Mouse (Mus musculus) kidney, adult 9 months (tissue): ENCODE measurements around the gene Syn3.

Experiments used
- DNase-seq: peaks from one replicate; pipeline ENCODE4 v3.0.0; 2022

The Syn3 gene

DNA sequence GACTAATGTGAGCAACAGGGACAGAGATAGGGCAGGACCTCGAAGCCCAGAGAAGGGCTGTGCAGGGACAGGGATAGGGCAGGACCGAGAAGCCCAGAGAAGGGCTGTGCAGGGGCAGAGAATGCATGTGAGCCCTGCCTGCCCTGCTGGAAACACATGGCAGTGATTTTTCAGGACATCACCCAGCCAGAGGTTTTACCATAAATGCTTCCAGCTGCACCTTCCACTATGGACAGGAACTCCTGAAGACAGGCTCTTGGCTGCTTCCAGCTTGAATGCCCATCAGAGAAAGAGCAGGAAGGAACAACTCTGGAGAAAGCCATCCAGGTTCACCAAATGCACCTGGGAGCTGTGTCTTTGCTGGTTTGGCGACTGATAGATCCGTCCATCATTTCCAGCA lies 131.3 kb downstream of the Syn3 start:
- no peak for DNase-seq

DNA sequence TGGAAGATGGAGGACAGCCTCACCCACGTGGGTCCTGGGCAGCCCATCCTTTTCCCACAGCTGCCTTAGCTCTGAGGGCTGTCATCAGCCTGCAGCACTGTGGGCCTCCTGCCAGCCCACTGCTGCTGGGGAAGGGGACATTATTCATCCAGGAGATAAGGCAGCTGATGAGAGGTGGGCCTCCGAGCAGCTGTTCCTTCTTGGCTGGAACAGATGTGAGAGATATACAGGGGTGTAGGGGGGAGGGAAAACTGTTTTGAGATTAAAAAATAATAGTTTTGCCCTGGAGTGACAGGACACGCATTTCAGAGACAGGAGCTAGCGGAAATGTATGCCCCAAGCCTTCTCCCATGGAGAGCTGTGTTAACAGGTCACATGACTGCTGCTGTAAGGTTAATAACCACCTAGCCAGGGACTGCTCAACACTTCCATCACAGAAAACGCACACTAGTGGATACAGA lies 133.0 kb downstream of the Syn3 start:
- DNase-seq = peak; percentile 55

DNA sequence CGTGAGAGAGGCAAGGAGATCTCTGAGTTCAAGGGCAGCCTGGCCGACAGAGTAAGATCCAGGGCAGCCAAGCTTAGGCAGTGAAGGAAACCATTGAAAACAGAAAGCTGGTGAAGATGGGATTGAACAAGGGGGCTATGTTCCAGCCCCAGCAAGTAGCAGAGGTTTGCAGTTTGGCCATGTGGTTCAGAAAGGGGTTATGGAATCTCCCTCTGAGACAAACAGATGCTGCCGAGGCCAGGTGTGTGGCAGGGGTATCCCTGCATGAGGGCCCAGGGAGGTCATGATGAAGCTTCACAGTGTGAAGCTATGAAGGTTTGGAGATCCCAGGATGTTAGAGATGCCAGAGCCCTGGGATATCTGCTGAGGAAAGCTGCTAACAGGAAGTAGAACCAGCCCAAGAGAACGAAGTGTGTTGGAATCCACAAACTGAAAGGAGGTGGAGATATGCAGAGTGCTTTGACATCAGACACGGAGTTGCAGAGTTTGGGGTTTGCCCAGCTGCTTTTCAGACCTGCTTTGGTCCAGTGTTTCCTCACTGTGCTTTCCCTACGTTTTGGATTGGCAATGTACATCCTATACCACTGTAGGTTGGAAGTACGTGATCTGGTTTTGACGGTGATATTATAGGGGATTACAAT lies 134.9 kb downstream of the Syn3 start:
- DNase-seq = no peak

DNA sequence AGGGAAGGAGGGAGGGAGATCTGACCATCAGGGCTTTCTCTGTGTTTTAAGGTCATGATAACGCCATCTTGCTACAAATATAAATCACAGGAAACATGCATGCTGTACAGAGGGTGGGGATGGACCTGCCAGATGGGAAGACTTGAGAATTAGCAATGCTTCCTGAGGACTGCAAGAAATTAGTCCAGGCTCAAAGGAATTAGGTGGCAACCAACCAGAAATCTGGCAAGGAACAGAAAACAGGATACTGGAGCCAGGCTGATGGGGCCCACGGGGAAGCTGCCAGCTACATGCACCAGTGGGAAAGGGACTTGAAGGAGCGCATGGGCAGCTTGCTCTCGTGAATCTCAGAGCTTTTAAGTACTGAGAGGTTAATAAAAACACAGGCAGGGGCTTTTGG lies 139.0 kb downstream of the Syn3 start:
- DNase-seq = no peak

DNA sequence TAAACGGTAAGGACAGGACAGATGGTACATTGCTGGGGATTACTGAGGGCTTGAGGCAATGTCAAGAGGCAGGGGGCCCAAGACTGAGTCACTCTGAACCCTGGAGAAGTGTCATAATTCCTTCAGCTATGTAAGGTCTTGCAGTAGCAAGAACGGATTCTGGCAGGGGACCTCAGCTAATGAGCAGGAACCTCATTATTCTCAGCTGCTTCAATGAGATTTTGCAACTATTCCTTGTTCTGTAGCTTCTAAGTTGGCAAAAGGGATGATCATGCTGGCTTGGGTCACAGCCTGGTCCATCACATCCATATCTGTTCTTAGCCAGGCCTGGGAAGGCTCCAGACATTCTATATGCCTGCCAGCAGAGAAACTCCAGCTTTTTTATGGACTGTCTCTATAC lies 139.5 kb downstream of the Syn3 start:
- DNase-seq = no peak

DNA sequence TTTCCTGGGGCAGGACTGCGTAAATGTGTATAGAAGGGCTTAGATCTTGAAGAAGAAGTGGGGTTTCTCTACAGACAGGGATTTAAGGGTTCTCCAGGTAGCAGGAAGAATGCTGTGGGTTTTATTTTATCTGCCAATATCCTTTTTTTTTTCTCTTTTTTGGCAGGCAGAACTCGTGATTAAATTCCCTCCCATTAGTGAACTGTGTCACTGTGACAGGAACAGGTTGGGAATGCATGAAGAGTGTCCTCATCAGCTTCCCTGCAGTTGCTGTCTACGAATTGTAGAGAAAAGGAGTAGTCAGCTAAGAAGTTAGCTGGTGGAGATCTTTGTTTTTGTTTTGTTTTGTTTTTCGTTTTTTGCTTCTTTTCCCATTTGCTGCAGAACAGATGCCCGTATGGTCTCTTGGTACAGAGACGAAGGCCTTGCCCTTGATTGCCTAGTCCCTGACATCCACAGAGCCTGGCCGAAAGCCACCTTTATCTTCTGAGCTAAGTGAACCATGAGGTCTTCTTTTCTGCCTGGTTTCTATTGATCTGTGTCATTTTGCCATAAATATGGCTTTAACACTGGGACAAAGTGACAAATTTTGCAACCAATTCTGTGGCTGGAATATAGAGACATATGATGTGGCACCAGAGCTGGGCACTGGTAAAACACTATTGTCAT lies 140.3 kb downstream of the Syn3 start:
- DNase-seq = no peak

DNA sequence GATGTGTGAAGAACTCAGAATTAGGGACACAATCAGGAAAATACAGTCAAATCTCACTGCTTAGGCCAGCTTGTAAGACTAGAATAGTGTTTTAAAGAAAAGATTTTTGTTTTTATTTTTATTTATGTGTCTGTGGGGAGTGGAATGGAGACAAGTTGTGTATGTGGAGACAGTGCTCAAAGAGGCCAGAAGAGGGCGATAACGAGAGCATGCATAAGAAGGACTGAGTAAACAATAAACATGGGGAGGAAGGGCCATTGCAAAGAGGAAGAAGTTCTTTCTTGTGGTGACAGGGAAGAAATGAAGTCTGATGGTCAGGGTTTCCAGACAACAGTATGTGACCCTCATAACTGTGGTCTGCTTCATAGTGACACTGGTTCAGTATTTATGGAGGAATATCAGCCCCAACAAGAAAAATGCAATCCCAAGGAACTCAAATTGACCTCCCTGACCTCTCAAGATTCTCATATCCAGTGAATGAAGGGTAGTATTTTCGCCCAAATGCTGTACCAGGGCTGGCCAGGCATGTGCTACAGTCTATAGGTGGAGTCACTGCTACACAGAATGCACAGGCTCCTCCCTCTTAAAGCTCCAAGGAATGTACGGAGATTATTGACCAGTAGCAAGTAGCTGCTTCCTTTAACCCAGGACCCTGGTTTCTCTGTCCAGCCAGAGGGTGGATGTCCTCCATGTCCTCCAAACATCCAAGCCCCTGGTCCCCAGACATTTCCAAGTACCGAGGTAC lies 141.7 kb downstream of the Syn3 start:
- DNase-seq = peak; percentile 77

DNA sequence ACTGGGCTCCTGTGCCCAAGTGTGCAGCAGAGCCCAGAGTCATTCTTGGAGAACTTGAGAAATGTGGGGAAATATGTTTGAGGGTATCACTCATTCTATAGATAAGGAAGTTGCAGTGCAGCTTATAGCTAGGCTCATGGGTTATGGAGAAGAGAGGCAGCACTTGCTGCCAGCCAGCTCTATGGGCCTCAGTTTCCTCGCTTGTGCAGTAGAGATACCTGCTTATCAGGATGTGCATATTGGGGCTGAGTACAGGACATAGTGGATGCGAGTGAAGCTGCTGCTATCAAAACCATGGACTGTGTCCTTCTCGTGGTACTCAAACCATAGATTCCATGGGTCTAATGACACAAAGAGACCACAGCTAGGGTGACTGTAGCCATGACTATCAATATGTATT lies 146.2 kb downstream of the Syn3 start:
- no peak for DNase-seq

DNA sequence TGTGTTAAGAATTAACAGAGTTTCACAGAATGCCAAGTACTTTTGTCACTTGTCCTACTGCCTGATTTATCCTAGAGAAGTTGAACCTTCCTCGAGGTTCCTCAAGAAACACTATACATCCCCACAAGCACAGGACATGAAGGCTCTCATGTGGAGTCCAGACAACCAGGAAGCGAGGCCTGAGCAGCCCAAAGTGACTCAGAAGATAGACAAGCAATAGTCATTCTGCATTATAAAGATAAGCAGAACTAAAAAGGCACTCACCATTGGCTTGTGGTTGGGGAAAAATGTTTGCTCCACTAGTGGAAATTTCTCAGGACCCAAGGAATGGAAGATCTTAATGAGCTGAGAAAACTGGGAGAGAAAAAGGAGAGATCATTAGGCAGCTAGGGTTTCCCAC lies 147.4 kb downstream of the Syn3 start:
- DNase-seq = peak; percentile 44

DNA sequence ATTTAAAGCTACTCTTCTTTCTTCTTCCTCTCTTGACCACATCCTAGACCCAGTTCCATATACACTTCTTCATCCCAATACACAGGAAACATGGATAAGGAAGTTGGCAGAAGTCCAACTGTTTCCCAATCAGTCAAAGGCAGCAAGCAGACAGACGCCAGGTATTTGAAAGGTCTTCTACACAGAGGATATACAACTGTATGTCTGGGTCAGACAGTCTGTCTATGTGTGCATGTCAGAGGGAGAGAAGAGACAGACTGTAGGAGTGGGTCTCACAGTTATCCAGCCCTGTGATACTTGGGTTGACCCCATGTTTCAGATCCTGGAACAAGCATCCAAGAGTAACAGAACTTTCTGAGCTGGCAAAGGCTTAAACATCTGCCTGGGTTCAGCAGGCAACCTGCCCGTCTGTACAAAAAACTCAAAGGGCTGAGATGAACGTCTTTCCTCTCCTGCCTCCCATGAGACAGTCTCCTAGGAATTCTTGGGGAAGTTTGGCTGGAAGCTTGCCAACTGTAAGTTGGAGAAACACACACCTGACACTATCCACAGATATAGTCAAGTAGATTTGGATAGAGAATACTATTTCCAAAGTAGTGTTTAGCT lies 152.4 kb downstream of the Syn3 start:
- DNase-seq = peak; percentile 35

DNA sequence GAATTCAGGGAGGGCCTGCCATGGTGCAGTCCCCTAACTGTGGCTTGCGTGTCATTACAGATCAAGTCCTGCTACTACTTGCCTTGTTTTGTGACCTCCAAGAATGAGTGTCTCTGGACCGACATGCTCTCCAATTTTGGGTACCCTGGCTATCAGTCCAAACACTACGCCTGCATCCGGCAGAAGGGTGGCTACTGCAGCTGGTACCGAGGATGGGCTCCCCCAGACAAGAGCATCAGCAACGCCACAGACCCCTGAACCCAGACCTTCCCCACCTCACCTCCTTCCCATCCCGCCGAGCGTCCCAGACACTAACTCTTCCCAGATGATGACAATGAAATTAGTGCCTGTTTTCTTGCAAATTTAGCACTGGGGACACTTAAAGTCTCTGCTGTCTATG lies 153.1 kb downstream of the Syn3 start:
- no peak for DNase-seq

DNA sequence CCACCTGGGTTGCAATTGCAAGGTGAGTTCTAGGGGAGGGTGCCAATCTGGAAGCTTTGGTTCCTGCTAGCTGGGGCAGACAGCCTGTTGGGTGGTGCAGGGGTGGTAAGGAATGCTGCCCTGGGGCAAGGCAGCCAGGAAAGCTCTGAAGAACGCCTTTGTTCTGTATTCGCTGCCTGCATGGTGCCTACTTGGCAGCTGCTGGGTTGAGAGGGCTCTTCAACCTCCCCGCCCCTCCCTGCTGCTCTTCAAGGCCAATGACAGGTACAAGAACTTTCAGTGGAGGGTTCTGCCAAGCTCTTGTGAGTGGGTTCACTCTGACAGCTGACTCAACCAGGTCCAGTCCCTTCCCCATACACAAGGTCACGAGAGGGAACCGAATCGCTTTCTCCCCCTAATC lies 154.0 kb downstream of the Syn3 start:
- peak; percentile 52 for DNase-seq

DNA sequence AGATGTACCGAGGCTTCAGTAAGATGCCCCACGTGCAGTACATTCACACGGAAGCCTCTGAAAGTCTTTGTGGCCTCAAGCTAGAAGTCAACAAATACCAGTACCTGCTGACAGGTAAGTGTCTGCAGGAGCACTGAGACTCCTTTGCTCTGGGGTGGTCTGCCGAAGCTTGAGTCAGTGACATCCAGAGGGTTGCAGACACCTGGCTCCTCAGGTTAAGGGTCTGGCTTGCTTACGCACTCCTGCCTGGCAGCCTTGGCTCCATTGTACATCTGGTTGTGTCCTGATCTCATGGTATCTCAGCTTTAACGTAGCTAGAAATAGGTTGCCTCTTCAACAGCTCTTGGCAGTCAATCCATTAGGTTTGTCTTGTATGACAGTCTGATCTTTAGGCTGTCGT lies 154.8 kb downstream of the Syn3 start:
- DNase-seq = no peak

DNA sequence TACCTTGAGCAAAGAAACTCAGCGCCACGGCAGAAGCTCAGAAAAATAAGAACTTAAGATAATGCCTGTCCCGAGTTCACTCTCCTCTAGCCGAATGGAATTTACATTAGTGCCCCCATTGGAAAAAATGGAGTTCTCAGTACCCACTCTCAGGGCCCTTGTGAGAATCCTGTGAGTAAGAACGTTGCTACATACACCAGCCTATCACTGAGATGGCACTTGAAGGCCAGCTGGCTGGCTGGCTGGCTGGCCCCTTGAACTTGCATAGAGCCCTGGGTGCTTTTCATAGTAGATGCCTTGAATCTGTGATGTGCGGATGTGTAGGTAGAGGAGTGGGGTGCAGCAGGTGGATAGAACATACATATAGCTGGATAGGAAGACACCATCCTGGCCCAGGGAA lies 155.3 kb downstream of the Syn3 start:
- DNase-seq = no peak

DNA sequence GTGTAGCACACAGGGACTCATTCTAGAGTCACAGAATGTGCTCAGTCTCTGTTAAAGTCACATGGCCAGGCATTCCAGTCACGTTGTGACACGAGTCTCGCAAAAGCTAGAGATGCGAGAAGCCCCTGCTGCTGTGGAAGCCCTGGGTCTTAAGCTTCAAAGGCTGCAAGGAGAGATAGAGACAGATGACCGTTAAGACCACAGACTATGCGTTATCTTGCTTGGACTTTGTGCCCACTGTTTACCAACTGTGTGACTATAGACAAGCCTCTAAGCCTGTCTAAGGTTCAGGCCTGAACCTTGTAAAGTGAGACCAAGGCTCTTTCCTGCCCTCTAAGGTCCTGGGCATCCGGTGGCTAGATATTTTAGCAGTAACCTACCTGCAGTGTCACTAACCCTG lies 156.0 kb downstream of the Syn3 start:
- peak; percentile 30 for DNase-seq

DNA sequence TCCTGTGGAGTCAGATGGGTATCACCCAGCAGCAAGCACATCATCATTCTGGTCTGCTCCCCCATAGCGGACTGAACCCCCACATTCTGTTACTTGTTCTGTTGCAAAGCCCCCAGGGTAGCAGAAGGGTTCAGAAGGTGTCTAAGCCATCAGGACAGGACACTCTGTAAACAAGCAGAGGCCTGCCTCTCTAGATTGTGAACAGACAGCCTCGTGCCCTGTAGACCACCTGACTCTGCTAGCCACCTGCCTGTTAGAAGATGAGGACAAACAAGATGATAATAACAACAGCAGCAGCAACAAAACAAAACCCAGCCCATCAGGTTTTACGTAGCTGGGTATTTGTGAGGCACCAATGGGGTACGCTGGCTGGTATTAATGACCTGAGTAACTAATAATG lies 156.5 kb downstream of the Syn3 start:
- DNase-seq = peak; percentile 33

DNA sequence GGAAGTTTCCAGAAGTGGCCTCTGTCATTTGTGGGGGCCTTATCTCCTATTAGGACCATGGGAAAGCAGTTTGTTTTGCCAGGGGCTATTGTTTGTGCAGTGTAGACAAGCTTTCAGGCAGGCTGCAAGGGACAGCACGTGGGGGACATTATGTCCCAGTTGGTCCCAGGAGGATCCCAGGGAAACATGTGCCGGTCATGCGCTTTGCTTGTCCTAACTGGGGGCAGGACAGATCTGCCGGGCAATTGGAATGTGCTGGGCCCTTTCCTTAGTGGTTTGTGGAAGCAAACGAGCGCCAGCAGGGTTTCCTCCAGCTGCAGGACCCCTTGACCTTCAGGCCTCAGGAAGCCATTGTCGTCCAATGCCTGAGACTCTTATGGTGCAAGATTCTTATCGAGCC lies 157.1 kb downstream of the Syn3 start:
- DNase-seq = peak; percentile 88

DNA sequence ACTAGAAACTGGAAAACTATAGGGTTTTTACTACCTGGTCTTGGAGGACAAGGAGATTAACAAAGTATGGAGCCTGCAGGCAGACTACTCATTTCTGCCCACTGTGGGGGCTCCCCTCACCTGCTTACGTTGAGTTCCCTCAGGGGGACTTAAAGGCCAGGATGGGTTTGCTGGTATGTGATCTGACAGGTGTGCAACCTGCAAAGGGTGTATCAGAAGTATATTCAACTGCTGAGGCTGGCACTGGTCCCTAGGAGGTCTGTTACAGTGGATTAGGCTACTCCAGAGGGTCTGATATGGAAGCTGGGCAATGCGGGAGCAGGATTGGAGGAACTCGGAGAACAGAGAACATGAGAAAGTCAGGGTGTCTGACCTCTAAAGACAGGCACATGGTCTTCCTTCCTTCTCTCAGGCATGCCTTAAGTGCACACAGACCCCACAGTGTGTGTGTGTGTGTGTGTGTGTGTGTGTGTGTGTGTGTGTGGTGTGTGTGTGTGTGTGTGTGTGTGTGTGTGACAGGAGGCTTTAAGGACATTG lies 157.6 kb downstream of the Syn3 start:
- peak; percentile 54 for DNase-seq

DNA sequence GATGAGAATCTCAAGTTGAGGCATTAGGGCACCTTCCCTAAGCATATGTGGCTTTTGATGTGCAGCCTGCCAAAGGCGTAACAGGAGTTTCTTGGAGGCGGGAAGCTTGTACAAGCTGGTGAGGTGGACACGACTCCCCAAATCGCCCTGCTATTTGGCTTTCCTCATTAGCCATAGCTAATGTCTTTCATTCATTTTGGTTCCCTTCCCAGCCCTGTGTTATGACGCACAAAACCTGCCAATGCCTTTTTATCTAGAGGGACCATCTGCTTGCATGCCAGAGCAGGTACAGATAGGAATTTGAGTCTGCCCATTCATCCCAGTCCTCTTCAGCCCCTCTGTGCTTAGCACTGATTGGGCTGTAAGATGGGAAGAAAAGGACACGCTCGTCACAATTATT lies 158.3 kb downstream of the Syn3 start:
- DNase-seq = no peak

DNA sequence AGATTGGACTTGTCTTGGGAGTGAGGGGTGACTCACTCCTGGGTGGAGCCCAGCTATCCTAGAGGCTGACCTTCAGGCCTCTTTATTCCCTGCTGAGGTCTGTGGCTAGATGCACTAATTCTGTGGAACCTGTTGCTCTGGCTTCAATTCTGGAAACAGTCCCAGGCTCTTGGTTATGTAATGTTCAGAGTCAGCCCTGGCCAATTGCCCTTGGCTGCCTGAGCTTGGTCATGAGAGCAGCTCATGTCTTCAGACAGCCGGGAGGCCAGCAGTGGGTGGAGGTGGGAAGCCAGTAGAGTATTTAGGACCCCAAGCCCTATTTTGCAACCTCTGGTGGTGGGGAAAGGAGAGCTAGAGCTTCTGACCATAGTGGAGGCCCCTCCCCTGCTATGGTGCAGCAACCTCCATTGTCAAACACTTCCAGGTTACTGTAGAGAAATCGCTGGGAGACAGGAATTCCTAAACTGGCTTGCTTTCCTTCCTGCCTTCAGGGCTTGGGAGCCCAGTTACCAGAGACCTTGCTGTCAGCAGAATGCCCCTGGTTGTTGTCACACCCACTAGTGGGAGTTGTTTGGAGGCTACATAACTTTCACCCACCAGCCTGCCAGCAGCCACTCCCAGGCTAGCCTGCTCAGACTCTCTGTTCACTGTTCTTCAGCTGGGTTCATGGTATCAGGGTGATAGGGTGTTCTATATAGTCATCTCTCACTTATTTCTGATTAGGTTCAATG lies 158.9 kb downstream of the Syn3 start:
- DNase-seq = peak; percentile 99

DNA sequence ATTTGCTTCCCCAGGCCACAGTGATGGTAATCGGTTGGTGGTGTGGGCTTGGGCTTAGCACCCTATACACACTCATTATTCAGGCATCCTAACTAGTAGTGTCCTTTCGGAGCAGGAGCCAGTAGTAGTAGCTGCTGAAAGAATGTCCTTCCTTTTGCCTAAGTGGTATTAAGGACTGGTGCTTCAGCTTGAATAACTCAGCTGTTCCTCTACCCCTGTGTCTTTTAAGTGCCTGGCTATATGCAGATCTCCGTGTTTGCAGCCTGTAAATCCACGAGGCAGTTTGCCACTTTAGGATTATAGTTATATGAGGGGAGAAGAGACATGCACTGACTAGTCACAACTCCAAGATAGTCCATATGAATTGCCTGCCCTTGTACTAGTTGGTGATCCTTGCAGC lies 159.6 kb downstream of the Syn3 start:
- DNase-seq = no peak

DNA sequence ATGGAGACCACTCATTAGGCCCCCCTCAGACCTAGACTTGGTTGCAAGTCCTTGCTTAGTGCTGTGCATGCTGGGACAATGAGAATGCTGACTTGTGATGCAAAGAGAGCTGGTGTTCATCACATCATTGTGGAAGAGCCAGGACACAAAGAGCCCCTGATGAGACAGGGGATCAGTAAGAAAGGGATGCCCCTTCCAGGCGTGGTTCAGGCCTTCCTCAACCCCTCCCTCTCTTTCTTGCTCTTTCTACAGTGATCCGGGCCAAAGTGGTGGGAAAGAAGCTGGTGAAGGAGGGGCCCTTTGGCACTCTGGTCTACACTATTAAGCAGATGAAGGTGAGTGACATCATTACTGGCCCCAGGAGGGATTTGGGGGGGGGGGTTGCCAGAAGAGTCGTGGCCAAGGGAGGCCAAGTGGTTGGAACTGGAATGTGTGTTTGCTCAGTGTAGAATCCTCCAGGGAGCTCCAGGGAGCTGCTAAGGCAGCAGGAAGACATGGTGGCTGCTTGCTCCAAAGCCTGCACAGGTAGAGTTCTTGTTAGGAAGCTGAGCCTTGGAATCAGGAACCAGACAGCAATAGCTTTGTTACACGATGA lies 160.5 kb downstream of the Syn3 start:
- DNase-seq = no peak
